Mouse (Mus musculus): Measurements from ENCODE around the gene Ndufaf8.

Gene Ndufaf8

DNA sequence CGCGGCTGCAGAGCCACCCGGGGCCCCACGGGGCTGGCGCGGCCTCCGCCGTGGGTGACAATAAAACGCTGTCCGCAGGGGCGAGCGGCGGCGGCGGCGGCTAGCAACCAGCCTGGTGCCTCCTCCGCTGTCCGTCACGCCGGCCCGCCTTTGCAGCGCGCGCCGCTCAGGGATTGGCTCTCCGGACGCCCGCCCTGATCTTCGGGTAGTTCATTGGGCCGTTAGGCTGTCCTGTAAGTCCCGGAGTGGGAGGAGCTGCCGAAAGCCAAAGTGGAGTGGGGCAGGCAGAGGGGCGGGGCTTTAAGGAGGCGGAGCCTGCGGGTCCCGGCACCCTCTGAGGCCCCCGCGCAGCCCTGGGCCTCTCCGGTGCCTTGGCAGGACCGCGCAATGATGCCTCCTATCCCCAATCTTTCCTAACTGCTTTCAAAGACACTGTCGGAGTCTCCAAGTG, 12.0 kb upstream of the Ndufaf8 start, which contains the start of gene Cep131:
TSS of gene Cep131 (minus strand) at position 126 of the 451 bp plus-strand sequence.
- peak; percentile 99 for DNase-seq

DNA sequence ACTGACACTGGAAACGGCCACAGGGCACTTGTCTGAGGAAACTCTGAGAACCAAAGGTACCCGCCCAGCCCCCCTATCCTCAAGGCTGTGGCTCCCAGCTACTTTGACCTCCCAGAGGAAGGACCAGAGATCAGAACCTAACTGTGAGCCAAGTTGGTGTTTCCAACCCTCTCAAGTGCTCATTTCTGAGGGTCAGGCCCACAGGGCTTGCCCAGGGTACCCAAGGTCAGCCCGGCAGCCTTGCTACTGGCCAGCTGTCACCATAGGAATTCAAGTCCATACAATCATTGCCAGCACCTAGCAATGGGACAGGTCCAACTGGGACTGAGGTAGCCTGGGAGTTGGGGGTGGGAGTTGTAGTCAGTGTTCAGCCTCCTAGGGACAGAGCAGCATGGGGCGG, 8.1 kb upstream of the Ndufaf8 start:
- no peak for DNase-seq

DNA sequence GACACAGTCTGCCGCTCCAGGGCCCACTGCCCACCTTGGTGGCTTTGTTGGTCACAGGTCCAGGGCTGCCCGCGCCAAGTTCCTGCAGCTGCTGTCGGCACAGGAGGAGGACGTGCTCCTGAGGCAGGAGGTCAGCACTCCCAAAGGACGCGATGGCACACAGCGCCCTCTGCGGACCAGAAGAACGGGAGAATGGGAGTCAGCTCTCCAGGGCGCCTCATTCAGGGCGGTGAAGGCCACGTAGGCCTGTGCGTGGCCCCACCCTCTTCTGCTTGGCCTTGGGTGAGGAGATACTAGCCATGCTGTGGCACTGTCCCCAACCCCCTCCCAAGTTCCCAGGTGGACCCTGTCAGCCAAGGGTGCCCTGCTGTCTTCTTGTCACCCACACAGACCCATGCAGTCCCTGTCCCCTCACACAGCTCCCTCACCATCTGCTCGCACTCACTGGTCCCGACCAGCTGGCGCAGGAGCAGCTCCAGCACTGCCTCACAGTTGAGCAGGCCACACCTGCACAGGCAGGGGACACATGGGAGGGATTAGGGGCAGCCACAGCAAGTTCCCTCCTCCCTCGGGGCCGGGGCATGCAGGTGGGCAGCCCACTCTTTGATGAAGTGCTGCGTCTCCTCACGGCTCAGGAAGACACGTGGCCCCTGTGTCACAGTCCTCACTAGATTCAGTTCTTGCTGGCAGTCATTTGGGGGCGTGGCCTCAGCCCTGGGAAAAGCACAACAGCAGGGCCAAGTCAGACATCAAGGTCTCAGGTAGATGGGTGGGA, 5.7 kb upstream of the Ndufaf8 start:
- peak; percentile 65 for DNase-seq

DNA sequence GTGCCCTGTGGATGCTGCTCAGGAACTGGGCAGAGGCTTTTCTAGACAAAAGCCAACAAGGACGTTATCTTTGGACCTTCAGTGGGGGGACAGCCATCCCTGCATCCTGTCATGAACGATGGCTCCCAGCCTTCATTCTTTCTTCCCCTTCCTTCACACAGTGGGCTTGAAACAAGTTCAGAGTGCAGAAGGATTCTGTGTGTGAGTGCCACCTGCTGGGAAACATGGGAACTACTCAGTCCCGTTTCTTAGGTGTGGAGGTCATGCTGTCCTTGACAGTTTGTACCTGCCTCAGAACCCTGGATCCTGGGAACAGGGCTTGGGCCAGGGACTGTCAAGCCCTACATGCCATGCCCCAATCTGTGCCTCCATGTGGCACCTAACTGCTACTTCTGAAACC, 2.3 kb downstream of the Ndufaf8 start:
- DNase-seq = peak; percentile 74

DNA sequence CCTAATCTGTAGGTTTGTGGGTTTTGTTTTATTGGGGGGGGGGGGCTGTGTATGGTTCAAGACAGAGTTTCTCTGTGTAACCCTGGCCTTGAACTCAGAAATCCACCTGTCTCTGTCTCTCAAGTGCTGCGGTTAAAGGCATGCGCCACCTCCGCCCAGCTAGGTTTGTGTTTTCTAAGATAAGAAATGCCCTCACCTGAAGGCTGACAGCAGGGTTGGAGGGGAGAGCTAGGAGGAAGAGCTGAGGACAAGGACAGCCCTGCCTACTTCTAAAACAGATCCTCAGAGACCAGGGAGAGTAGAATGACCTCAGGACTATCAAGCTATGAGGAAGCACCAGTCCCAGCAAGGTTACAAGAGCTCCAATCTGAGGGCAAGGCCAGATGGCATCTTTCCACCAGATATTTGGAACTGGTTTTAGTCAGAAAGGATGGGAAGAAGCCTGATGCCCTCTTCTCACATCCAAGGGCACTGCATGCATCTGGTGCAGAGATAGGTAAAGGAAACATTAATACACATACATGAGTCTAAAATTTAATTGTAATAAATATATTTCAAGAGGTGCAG, 4.8 kb downstream of the Ndufaf8 start:
- DNase-seq = no peak

DNA sequence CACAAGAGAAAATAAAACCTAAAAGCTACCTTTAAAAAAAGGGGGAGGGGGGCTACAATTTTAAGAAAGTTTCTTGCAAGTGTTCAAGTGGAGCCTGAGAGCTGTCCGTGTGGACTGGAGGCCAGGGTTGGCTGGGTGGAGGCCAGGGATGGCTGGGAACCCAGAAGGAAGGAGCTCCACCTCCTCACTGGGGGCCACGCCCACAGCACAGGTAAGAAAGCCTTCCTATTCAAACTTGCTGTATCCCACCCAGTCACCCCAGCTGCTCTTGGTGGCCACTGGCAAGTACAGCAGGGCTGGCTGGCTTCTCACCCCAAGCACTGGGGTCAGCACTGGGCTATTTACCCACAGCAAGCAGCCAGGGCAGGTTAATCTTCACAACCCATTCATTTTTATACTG, 8.3 kb downstream of the Ndufaf8 start:
- DNase-seq = no peak

DNA sequence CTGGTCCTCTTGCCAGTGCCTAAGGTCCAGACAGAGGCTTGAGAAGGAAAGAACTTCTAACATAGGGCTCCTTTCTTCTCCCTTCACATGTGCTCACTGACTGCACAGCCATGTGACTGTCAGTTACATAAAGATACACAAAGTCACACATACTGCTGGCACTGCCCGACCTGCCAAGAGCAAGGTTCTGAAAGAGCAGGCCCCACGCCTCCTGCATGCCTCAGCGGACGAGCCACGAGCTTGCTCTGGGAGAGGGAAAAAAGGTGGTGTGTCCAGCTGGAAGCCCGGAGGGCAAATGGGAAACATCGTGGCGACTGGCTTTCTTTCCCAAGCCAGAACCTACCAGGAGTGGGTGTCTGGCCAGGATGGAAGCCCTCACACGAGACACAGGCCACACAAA, 9.1 kb downstream of the Ndufaf8 start:
- DNase-seq = no peak

DNA sequence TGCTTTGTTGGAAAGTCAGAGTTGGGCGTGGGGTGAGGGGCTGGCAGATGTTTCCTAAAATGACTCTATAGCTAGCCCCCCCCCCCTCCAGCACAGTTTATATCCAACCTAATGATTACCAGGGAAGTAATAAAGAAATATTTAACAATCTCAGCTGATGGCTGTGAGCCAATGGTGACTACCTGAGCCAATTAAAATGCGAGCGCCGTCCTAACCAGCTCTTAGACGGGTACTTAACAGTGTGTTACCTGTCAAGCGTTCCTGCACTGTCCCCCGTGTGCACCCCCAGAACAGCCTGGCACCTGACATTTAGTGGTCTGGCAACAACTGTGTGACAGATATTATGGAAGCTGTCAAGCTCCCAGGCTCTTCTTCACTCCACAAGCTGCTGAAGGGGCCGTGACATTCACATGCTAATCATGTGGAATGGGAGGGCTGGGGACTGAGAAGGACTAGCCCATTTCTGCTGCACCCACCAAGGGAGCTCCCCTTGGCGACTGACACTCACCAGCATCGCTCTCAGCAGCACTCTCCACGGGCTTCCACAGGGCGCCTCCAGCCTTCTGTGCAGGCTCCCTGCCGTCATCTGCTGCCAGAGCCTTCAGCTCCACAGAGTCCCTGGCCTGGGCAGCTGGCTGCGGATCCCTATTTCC, 11.0 kb downstream of the Ndufaf8 start:
- DNase-seq = no peak

DNA sequence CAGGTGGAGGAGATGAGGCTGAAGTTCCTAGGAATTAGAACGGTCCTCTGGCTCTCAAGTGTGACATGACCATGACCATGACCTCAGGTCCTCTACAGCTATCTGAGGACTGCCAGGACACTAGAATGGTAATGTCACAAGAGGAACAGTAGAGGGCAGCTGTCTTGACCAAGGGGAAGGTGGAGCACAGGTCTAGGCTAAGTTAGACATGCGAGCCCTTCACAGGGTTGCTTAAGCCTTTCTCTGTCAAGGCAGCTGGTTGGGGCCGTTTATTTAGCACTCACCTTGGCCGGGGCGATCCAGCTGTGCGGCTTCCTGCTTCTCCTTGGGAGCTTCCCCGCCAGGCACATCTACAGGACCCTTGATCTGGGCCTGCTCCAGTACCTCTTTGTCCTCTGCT, 11.8 kb downstream of the Ndufaf8 start:
- no peak for DNase-seq

DNA sequence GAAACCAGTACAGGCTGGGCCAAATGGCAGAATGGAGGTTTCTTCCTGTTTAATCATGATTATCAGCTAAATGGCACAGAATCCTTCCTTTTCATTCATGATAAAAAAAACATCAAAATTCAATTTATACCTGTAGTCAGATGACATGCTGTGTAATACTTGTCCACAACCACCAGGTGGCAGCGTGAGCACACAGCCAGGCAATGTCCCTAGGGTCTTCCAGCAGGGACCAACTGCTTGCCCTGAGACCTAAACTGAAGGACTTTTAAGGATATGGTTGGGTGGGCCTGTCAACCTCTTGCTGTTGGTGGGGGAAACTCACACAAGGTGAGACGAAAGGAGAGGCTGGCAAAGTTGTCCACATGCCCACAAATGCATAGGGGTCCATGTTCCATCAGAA, 12.3 kb downstream of the Ndufaf8 start:
- DNase-seq = peak; percentile 62

DNA sequence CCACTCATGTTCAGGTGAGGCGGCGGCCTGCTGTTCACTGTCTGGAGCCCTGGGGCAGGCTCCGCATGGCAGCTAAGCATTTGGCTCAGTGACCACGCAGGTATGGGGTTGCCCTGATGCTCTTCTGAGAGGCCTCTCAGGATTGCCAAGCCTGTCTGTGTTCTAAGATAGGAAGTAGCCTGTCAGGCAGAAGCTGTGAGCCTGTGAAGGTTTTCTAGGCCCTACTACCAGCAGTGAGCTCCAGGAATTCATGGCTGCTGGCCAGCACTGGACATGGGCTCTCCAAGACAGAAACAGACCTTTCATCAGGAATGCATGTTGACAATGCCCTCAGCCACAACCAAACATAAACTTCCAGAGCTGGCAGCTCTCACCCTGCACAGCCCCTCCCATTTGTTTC, 13.4 kb downstream of the Ndufaf8 start:
- no peak for DNase-seq

DNA sequence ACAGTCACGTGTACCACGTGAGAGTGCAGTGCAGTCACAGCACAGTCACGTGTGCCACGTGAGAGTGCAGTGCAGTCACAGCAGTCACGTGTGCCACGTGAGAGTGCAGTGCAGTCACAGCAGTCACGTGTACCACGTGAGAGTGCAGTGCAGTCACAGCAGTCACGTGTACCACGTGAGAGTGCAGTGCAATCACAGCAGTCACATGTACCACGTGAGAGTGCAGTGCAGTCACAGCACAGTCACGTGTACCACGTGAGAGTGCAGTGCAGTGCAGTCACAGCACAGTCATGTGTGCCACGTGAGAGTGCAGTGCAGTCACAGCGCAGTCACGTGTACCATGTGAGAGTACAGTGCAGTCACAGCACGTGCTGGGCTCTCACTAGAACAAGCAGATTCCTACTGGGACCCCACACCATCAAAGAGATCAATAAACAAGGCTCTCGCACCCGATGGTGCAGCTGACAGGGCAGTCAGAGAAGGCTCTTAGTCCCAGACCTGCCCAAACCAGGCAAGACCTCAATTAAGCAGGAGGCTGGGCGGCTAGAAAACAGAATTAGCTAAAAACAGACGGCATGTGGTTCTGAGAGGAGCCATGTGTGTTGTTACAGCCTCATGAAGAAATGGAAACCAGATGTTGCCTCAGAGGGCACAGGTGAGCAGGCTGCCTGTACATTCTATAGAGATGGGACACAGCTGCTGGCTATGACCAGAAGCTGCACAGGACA, 15.9 kb downstream of the Ndufaf8 start:
- no peak for DNase-seq

DNA sequence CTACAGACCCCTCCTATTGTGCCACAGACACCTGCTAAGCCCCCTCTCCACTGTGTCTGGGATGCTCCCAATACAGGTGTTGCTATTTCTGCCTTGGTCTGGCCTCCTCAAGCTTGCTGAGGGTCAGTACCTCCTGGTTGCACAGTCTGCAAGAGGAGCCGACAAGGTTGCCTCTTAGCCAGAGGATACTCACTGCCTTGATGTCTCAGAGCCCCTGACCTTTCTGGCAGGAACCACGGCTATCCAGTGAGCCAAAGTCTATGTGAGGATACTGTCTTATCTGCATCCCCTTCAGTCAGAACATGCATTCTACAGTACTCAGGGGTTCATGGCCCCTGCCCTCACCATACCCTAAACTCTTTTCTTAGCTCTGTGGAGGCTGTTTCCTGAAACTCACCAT, 18.9 kb downstream of the Ndufaf8 start:
- no peak for DNase-seq

DNA sequence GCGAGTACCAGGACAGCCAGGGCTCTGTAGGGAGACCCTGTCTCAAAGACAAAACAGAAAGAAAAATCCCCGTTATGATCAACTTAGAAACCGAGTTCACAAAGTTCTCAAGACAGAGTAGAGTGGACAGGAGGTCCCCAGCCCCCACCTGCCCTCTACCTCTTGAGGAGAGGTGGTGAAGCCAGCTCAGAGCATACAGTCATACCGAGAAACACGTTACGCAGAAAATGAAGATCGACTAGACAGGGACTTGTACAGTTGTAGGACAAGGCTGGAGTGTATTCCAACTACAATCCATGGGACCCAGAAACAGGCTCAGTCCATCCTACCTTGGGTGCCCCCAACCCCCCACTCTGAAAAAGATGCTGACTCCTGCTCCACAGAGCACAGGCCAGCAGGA, 20.4 kb downstream of the Ndufaf8 start:
- no peak for DNase-seq

DNA sequence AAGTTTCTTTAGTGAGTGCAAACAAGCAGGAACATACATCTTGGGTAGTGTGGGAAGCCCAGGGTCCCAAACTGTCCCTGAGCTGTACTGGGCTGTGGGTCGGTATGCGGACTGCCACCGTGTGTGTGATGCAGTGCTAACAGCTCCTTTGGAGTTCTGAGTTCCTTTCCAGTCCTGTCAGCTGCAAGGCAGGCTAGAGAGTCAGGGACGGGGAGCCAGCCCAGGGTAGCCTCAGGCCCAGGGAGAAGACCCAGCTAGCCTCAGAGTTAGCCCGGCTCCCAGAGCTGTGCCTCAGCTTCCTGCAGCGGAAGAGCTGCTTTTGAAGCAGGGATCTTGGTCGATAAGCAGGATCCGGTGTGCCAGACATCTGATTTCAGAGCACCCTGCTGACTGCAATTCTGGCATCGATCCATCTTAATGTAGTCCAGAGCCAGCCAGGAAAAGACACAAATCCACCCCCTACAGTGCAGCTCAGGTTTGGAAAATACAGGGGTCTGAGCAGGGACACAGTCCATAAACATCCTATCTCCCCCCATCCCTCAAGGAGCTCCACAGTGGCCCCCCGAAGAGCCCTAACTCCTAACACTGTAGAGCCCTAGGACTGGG, 21.3 kb downstream of the Ndufaf8 start:
- DNase-seq = no peak

DNA sequence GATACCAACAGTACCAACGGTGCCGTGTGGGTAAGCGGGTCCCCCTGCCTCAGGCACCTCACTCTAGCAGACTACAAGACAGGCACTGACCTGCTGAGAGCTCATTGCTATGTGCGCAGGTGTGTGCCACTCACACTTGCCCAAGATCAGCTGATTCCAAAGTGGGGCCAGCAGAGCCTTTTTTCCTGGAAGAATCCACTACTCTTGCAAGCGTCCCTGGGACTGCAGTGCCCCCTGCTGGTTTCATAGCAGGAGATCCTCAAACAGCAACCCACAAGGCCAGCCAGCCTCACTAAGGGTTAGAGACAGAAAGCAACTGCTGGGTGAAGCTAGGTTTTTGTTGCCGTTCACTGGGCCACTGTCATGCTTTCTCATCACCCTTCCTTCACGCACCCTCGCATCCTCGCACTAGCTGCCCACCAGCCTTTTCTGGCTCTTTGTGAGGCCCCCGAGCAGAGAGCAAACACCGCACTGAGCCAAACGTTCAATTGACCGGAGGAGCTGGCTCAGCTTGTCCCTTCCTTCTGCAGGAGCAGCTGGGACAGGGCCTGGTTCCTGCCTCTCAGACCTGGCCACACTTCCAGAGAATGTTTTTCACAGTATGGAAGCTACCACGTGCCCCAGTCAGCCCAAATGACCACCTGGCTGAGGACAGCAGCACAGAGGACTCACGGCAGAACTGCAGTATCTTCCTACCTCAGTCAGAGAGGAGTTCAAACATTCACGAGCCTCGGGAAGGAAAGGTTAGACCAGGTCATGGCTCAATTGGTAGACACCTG, 22.1 kb downstream of the Ndufaf8 start:
- peak; percentile 43 for DNase-seq

DNA sequence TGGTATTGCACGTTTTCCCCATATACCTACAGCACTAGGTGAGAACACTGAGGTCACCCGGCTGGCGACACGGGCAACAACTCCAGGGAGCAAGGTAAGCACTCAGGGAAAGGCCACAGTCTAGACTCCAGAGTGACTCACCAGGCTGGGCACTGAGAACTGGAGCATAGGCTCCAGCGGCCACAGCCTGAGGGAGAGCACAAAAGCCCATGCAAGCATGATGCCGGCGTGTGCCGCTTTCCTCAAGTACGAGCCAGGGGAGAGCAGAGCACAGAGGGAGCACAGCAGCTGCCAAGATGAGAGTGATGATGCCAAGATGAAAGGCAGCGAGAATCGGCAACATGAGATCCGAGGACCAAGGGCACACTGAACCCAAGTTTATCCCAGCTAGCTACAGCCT, 23.4 kb downstream of the Ndufaf8 start:
- DNase-seq = no peak

DNA sequence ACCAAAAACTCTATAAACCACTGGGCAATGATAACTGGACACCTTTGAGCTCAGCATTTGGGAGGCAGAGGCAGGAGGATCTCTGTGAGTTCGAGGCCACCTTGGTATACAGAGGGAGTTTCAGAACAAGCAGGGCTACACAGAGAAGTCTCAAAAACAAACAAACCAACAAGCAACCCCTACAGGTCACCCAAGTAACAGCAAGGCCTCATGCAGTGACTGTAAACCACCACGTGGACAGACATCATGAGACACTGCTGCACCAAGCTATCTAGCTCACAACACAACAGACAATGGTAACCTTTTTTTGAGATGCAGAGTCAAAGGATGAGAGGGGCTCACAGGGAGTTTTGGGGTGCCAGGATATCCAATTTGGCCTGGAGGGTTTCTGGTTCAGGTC, 28.1 kb downstream of the Ndufaf8 start:
- no peak for DNase-seq

DNA sequence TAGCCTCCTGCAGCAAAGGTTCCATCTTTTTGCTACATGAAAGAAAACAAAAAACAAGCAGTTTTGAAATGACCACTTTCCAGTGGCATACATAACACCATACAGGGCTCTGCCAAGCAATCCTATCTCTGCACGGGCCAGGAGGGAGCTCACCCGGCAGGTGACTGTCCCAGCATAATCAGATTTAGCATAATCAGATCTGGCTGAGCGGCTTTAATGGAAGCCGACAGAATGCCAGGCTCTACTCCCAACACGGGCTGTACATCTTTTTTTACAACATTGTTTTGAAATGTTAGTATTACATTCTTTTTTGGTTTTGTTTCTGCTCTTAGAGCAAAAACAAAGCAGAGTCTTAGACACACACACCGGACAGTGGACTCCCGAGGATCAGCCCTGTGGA, 30.6 kb downstream of the Ndufaf8 start:
- DNase-seq = no peak

DNA sequence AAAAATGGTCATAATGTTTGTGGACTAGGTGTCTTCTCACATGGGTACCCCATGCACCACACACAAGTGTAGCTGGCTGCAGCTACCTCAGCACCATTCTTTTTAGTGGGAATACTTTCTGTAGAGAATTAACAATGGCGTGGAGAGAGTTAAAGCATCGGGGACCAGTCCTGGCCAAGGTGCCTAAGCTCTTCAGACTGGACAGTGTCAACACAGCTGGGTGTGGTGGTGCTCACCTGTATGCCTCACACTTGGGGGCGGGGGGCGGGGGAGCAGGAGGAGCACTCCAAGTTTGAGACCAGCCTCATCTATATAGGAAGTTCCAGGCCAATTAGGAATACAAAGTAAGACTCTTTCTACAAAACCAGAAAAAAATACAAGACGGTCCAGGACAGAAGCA, 35.4 kb downstream of the Ndufaf8 start:
- DNase-seq = no peak

DNA sequence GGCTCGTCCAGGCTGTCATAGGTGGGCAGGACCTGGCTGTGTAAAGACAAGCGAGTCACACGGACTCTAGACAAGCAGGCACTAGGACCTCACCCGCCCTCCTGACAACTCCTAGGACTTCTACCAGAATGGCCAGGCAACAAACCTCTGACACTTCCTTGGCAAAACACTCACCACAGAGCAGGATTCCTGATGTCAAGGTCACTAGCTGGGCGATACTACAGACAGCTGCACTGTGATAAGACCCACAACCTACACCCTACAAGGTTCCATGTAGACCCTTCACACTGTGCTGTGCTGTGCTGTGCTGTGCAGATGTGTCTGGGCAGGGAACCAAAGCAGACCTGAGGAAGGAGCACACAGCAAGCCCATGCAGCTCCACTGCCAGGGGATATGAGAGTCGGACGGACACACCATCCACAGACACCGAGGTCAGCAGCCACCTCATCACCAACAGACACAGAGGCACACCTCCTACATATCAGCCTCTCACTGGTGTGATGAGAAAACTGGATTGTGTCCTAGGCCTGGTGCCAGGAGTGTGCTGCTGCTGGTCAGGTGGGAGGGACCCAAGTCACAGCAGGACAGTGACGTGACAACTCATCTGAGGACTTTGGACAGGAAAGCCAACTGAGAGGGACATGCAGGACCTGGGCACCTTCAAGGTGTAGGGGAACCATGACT, 36.3 kb downstream of the Ndufaf8 start:
- no peak for DNase-seq

DNA sequence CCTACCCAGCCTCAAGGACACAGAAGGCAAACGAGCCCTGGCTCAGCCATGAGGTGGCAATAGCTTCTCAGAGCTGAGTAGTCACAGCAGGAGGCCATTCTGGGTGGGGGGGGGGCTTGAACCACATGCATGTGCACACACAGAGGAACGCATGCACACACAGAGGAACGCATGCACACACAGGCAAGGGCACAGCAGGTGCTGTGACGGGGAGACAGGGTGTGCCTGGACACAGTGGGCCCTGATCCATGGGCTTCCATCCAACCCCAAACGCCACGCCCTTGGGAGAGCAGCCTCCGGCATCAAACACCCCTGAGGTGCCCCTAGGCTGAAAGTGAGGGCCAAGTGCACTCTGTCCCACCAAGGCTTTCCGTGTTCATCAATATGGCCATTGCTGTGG, 37.5 kb downstream of the Ndufaf8 start:
- DNase-seq = no peak

Data from thymus, postnatal 14 days (tissue).